Mouse (Mus musculus): ENCODE data around the gene Sestd1. TPM values are rescaled to one million over a fixed set of nuclear protein-coding genes. Genes with fewer than 3 reads are reported as not detected.

Gene Sestd1
- total RNA-seq, 4 experiments from 2014 or later, result 8.5 to 12.6 (median 10.5) TPM

DNA sequence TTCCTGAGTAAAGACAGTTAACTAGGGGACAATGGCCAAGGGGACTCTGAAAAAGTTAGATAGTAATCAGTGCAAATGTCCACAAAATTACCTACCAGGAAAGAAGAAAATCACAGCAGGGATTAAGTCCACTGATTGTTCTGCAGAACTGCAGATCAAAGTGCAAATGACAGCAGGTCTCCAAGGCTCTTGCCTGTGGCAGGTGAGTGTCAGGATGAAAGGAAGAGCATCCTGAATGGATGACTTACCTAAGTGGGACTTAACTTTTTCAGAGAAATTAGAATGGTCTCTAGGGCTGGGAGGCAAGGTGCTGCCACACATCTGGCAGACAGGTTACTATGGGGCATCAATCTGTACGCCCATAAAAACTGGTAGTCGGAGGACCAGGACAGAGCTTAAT is 47.8 kb downstream of the Sestd1 start:
- no peak for DNase-seq (ENCODE audit: low spot score in 2 of 2)

DNA sequence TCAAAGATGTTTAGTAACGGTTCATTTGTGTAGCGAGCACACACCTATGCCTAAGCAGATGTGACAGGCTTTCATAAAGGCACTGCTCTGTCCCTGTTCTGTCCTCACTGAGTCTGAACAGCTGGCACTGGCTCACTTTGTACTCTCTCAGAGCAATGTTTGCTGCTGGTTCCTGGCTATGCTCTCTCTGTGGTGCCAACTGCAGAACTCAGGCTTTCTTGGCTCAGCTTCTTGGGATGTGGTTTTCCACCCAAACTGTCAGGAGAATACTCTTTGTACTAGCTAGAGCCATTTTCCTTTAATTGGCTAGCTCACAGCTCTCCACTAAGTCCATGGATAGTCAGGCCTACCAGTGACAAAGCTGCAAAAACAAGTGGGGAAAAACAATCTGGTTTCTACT is 59.4 kb downstream of the Sestd1 start:
- no peak for DNase-seq (ENCODE audit: low spot score in 2 of 2)

DNA sequence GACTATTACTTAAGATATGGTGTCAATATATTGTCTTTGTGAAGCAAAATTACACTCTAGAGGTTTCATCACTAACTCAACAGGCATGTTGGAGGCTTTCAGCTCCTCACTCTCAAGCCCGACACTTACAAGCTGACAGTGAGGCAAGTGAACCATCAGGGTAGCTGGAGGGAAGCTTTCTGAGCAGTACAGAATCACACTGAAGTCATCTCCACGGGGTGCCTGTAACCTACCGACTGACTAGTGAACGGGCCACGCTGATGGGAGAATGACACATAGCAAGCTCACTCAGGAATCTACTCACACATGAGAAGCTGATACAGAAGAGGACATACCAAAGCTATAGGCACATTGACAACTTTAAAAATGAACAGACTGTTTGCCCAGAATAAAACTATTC is 67.5 kb downstream of the Sestd1 start:
- DNase-seq (ENCODE audit: low spot score in 2 of 2), result no peak

DNA sequence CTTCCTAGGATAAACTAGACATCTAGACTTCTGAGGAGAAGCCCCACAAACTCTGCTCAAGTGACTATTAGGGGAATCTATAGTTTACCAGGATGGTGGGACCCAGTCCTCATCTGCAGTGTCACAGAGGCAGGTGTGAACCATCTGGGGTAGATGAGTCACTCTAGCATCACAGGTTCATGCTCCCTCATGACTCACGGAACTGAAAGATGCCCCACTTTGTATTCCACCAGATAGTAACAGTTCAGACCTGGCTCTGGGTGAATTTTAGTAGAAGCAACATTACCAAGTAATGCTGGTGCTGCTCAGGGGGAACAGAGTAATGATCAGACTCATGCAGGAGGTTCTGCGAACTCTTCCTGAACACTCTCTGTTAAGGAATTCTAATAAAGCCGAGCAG is 73.4 kb downstream of the Sestd1 start:
- DNase-seq (ENCODE audit: low spot score in 2 of 2), result no peak

DNA sequence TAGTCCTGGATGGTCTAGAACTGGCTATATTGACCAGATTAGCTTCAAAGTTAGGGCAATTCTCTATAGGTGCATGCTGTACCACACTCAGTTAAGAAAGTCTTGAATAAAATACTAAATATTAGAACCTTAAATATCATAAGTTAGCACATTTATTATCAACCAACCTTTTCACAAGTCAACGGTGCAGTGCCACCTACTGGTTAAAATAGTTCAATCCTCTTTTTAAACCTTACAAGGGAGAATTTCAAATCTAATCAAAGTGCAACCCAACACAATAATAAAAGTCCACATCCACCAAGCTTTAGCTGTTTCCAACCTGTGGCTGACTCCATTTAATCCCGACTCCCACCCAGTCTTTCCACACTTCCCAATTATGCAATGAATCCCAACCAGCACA is 76.5 kb downstream of the Sestd1 start:
- no peak for DNase-seq (ENCODE audit: low spot score in 2 of 2)

DNA sequence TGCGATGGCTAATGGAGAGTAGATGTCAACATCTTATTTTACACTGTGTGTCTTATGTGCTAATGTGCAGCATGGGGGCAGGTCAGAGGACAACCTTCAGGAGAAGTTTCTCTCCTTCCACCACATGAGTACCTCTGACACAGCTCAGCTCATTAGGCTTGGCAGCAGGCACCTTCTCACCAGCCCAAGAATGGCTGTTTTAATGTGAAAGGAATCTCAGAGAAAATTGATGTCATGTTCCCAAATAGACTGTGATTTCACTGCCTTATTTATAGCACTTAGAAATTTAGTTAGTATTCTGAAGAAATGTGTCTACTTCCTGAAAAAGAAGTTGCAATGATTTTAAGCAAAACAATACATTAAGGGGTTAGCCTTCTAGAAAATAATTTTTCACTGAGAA is 78.5 kb downstream of the Sestd1 start:
- DNase-seq (ENCODE audit: low spot score in 2 of 2), result no peak

DNA sequence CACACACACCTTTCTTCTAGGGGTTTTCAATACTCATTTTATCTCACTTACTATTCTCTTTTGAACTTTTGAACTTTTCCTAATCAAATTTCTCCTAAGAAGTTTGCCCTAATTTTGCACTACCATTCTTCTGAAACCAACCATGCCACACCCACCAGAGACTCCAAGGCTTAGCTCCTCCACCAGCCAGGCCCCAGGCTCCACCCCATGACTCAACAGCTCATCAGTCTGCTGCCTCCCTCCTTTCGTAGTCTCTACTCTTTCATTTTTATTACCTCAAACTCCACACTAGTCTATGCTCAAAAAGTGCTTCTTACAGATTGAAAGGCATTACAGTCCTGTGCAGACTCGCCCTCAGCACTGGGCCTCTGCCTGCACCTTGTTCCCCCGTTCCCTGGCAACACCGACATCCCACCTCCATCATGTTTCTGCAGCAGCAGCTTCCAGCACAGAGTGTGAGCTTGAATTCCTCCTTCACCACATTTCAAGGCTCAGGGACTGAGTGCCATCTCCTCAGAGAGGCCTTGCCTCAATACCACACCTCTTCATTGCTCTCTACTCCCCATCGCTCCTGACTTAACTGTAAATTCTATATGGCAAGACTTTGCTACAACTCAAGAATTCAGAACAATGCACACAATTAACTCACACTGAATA is 79.3 kb downstream of the Sestd1 start:
- DNase-seq (ENCODE audit: low spot score in 2 of 2), result no peak

DNA sequence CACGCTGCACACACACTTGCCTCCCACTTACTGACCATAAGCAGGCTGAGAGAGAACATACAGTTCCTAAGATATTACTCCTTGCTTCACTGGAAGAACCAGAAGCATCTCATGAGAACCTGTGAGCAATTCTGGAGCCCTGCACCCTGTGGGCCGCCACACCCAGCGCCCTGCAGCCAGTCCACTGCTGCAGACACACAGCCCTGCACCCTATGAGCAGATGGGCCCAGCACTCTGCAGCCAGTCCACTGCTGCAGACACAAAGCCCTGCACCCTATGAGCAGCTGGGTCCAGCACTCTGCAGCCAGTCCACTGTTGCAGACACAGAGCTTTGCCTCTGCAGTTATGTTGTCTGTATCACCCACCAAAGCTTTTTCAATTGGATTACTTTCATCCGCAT is 80.0 kb downstream of the Sestd1 start:
- DNase-seq (ENCODE audit: low spot score in 2 of 2), result no peak

DNA sequence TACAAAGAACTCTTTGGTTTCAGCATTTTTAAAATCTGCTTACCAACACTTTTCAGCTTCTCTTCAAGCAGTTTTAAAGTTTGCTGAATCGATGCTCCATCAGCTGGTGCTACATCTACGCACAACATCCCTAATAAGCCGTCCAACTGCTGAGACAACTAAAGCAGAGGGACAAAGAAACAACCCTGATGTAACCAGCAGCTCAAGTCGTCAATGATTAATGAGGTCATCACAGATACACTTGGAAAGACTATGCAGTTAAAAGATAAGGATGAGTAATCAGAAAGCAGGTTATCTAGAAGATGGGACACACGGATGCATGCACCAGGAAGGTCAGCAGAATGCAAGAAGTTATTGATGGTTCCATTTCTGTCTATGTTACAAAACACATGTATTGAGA is 82.1 kb downstream of the Sestd1 start:
- no peak for DNase-seq (ENCODE audit: low spot score in 2 of 2)

DNA sequence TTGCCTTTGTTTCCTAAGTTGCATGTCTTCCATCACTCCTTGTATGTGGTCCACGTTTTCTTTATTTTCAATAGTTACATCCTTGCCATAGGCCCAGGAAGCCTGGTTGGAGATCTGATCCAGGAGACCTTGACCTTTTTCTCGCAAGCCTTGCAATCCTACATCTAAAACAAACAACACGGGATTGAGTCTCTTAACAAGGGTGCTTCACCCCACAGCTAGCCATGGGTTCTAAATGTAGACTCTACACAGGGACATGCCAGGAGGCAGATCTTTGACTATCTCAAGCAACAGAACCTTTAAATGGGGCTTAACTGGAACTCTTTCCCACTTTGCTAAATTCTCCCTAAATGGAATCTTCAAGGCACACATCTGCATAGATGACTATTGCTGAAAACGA is 83.6 kb downstream of the Sestd1 start:
- DNase-seq (ENCODE audit: low spot score in 2 of 2), result no peak

DNA sequence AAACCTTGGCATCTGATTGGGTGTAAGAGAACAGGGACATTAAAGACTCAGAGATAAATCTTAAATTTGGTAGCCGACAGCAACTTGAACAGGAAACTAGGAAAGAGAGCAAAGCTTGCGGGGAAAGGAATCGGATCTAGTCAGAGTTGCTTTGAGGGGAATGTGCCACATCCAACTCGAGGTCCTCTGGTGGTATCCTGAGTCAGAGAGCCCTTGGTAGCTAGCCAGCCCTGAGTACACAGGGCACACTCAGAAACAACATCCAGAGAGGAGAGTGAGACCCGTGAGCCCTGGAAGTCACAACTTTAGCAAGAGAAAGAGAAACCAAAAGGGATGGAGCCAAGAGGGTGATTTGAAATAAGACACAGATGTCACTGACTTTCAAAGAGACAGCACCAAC is 85.3 kb downstream of the Sestd1 start:
- DNase-seq (ENCODE audit: low spot score in 2 of 2), result no peak

DNA sequence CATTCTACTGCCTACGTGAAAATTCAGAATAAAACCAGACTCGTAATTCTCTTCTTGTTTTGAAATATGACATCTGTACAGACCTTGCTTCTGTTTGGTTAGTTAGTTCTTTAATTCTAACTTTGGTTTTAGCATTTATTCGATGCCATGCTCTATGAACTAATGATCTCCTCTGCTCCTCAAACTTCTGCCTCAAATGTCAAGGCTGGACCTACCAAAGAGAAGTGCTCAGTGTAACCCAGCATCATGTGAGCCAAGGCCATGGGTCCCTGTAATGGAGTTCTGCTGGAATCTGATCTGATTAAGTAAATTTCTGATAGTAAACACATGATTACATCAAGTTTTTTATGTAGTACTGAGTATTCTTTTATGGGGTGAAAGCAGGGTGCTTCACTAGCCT is 88.6 kb downstream of the Sestd1 start:
- no peak for DNase-seq (ENCODE audit: low spot score in 2 of 2)

DNA sequence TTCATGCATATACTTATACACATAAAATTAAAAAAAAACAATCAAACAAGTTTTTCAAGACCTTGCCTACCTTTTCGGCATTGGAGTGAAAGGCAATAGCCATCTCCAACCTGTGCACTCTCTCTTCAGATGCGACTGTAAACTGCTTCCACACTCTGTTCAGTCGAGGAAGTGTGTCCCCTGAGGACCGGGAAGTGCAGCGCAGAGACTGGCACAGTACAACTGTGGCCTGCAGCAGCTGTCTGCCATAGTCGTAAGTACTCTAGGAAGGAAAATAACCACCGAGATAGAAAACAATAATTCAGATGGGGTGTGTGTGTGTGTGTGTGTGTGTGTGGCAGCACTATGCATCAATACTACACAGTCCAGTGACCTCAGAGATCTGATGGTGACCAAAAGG is 89.5 kb downstream of the Sestd1 start:
- DNase-seq (ENCODE audit: low spot score in 2 of 2), result no peak

DNA sequence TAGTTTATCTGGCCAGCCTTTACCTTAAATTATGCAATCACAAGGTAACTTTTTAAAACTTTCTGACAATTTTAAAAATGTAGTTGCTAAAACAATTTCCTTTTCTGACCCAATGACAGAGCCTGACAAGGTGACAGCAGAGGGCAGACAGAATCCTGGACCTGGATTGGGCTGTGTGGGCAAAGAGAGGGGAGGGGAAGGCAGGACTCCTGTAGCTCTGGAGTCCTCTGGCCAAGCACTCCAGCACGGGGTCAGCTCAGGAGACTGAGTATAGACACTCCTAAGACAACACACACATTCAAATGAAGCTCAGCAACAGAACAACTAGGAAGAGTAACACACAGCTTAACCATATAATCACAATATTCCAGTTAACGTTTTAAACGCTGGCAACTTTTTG is 90.1 kb downstream of the Sestd1 start:
- no peak for DNase-seq (ENCODE audit: low spot score in 2 of 2)

DNA sequence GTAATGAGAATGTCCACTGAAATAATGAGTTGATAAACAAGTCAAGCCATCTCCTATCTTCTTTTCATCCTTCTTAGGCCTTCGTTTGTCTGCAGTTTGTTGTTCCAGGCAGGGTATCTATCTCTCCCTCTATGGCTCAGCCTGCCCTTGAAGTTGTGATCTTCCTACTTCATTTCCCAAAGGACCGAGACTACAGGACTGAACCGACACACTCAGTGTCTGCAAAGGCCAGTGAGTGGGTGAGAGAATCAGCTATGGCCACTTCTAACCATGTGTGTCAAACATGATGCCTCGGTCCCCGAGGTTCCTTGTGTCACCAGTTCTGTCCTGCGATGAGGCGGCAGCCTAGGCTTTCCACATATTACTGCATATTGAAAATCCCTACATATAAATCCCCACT is 90.7 kb downstream of the Sestd1 start:
- no peak for DNase-seq (ENCODE audit: low spot score in 2 of 2)

DNA sequence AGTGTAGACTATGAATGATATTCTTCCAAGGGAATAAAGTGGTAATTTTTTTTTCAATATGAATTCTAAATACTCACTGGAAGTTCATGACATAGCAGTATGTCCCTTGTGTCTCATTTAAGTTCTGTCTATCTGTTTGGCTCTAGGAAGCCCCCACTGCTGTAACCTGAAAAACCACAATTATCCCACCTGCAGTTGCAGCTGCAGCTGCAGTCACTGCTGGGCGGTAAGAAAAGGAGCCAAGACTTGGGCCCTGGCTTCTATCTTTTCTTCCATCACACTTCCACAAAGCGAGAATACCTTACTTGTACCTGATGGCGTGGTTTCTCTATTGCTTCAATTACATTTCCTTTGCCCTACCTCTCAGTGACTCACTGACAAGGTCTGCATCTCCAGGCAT is 92.9 kb downstream of the Sestd1 start:
- no peak for DNase-seq (ENCODE audit: low spot score in 2 of 2)

DNA sequence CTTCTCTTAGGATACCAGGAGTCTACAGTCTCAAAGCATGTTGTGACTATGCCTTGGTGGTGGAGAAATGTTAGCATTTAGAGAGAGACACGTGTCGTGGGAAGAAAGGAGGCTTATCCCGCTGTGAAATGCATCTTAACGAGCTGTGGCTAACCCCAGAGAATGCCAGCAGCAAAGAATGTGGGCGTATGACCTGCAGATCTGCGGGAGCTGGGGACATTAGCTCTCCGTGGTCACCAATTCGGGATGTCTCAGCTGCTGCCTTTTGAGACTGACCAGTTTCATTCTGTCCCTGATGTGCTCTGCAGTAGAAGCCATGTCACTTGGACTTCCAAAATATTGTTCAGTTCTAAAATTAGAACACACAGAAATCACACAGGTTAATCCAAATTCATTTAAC is 93.5 kb downstream of the Sestd1 start:
- DNase-seq (ENCODE audit: low spot score in 2 of 2), result no peak

DNA sequence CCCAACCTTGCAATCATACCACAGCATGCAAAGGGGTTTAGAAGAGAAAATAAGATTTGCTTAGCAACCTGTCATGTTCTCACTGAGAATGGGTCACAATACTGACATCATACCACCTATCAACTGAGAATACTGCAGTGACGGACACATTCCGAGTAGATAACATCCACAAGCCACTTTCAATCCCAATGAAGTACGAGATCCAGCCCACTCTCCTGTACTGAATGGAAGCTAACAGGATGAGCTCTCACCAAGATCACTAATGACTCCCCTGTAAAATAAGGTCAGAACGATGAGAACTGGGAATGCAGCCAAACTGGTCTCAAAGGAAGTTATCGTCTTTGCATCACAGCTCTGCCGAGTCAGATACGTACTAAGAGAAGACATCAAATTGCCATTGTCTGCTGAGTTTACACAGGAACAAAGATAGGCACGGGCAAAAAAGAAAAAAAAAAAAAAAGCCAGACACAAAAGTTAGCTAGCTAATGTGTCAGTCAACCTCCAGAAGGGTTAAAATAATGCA is 96.3 kb downstream of the Sestd1 start:
- DNase-seq (ENCODE audit: low spot score in 2 of 2), result no peak

DNA sequence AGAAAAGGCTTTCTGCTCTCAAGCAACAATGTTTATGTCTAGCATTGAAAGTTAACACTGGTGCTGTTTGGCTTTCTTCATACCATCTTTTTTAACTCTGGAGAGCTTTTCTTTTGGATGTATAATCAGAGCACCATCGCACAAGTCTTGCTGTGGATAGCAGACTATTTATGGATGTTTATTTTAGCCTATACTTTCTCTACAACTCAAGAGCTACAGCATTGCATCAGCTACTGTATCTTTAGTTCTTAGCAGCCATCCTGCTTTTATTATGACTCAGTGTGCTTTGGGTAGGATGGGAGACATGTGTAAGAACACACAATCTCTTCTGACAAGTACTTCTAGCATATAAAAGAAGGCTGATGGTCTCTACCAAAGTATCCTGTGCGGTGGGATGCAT is 96.7 kb downstream of the Sestd1 start:
- no peak for DNase-seq (ENCODE audit: low spot score in 2 of 2)

DNA sequence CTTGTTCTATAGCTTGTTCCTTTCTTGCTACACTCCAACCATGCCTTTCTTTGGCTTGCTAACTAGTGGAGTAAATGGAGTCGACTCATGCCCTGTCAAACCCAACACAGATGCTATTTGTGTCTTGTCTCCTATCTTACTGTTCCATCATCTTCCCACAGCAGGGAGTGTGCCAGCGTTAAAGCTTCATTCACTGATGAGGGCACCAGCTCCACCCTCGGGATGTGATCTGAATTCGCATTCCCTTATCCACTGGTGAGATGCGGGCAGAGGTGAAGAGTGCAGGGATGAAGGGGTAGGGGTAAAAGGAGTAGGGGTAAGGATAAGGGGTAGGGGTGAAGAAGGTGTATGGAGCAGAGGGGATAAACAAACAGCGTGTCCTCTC is 97.4 kb downstream of the Sestd1 start:
- DNase-seq (ENCODE audit: low spot score in 2 of 2), result no peak

DNA sequence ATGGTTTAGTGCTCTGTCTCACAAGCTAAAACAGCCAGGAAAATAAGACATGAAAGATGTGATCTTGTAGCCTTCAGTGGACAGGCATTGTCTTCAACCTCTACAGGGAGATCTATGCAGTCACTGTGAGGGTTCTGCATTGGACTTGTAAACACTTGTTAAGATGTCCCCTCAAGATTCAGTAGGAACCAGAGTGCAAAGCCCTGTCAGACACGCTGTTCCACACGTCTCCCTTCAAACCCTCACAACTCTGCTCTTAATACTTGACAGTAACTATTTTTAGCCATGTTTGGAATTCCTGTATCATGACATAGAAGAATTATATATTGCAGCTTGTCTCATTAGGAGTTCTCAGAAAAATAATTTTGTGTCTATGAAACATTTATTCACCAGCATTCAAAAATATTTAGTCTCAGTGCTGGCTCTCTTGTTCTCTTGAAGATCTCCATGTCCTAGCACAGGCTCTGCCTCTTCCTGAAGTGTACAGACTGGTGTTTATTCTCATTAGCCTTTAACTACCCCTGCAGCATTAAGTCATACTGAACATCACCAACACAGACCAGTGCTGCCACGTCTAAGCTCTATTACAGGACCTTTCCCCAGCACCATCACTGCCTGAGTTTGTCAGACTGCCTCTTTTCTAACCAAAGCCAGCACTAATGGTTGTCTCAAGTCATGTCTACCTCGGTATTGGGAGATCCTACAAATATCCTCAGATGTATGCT is 98.0 kb downstream of the Sestd1 start:
- no peak for DNase-seq (ENCODE audit: low spot score in 2 of 2)

DNA sequence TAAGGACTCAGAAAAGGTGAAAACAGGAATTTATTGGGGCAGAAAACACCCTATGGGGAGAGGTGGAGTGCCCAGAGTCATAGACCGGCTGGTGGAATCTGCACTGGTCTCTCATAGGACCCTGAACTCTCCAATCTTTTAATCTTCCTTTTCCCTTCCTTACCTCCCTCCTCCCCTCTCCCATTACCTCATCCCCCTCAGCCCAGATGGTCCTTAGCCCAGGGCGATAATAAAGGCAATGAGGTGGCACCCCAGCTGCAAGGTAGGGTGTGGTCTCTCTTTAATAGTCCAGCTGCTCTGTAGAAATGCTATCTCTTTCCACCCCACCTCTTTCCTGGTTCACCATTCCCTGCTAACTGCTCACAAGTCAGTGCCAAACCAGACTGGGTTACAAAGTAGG is 102.9 kb downstream of the Sestd1 start:
- DNase-seq (ENCODE audit: low spot score in 2 of 2), result no peak

DNA sequence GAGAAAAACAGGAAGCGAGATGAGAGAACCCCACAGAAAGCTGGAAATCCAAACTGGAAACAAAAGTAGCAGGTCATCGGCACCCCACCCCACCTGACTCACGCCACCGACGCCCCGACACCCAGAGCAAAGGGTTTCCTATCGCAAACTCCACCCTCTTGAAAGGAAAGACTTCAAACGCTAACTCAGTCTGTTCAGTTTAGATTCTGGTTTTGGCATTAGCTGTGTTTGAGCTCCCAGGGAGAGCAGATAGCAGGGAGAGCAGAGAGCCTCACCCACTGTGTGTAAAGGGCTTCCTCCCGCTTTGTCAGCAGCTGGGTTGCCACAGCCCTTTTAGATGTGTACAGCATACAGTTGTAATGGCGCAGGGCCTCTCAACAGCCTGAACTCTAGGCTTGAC is 104.0 kb downstream of the Sestd1 start:
- no peak for DNase-seq (ENCODE audit: low spot score in 2 of 2)
